Mouse (Mus musculus): Measurements from ENCODE around the gene Trip6. TPM values are rescaled to one million over a fixed set of nuclear protein-coding genes. Genes with fewer than 3 reads are reported as not detected.
A peak's percentile ranks its signal among the peaks of the same experiment; 100 is the strongest.

The Trip6 gene
- total RNA-seq, 2 experiments from 2014 or later = 12.0 to 13.3 TPM

GRCm38 (mm10) chr5:137338663-137339289 lies 24.6 kb upstream of the Trip6 start:
- DNase-seq = peak; percentile 80 to 88

- peak; percentile 94 to 95 for DNase-seq
Measured at GRCm38 (mm10) chr5:137338256-137338655, 24.1 kb upstream of the Trip6 start.

DNA sequence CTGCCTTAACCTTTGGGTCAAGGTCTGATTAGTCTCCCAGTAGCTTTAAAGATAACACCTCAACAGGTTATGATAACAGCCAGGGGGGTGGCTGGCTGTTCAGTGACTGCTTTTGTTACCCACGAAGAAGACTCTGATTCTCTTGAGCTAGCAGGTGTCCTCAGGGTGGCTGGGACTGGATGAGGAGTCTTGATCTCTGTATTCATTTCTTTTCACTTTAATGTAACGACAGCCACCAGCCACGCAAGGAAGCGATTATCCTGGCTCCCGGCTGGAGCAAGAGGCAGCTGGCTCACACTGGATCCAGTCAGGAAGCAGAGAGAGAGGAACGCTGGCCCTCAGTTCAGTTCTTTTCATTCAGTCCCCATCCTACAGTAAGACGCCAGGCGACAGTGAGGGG lies 23.0 kb upstream of the Trip6 start:
- no peak for DNase-seq

GRCm38 (mm10) chr5:137335066-137335465 lies 20.9 kb upstream of the Trip6 start:
- DNase-seq = no peak

GRCm38 (mm10) chr5:137334317-137334716 lies 20.1 kb upstream of the Trip6 start:
- DNase-seq = no peak

- DNase-seq = peak; percentile 94 to 96
Measured at GRCm38 (mm10) chr5:137333512-137334174, 19.4 kb upstream of the Trip6 start, which contains the start of gene Slc12a9. Gene Slc12a9, minus strand, starts transcription at chr5:137333597.

DNA sequence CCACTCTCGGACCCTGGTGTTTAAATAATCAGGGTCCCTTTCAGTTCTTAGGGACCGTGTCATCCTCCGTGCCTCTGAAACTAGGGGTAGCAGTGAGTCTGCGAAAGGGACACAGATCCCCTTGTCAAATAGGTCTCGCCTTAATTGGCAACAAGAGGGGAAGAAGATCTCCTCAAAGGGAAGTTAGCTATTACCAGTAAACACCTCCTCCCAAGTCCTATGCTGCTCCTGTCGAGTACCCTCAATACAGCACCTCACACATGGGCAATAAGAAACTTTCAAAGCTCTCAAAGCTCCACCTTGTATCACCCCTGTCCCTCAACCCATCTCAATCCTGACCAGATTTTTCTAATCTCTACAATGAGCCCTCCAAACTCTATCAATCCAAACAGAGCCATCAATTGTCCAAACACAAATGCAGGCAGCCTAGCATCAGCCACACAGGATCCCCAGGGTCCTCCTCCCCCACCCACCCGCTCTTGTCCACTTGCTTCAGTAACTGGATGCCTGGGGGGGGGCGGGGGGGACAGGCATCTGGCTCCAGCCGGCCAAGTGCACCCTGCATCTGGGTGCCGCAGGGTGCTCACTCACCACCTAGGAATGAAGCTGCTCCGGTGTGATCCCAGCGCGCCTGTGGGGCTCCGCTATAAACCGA lies 18.8 kb upstream of the Trip6 start:
- DNase-seq = no peak

DNA sequence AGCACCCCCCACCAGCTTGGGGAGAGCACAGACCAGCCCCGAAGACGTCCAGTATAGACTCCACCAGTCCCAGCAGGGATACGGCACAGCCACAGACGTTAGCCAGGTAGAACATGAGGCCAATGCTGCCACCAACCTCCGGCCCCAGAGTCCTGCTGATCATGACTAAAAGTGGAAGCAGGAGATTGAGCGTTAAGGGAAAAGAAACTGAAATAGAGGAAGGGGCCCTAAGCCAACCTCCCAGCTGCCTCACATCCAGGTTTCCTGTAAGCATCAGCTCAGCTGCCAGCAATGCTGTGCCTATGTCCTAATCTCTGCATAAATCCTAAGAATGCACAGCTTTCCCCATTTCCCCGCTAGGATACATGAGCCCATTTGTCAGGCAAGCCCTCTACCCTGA lies 16.7 kb upstream of the Trip6 start:
- DNase-seq = no peak

GRCm38 (mm10) chr5:137320996-137321395 lies 6.8 kb upstream of the Trip6 start:
- DNase-seq = no peak

GRCm38 (mm10) chr5:137318570-137318969 lies 4.4 kb upstream of the Trip6 start:
- no peak for DNase-seq

- no peak for DNase-seq
Measured at GRCm38 (mm10) chr5:137317361-137317760, 3.2 kb upstream of the Trip6 start.

GRCm38 (mm10) chr5:137315084-137315903 lies 1.1 kb upstream of the Trip6 start:
- peak in 1 of 2 experiments; percentile 39 for DNase-seq

GRCm38 (mm10) chr5:137313466-137314192 lies 575 bp downstream of the Trip6 start:
- DNase-seq = peak in 1 of 2 experiments; percentile 27

DNA sequence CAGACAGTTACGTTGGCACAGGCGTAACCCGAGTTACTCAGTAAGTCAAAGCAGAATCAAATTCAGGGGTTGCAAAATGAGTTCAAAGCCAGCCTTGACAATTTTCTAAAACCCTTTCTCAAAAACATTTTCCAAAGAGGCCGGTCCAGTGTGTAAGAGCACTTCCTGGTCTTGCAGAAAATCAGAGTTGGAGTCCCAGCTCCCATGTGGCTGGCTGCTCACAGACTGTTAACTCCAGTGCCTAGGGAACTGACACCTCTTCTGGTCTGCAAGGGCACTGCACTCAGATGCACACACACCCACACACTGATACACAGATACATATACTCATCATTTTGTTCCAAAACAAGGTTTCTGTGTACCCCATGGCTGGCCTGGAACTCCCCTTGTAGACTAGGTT lies 5.8 kb downstream of the Trip6 start:
- DNase-seq = no peak

DNA sequence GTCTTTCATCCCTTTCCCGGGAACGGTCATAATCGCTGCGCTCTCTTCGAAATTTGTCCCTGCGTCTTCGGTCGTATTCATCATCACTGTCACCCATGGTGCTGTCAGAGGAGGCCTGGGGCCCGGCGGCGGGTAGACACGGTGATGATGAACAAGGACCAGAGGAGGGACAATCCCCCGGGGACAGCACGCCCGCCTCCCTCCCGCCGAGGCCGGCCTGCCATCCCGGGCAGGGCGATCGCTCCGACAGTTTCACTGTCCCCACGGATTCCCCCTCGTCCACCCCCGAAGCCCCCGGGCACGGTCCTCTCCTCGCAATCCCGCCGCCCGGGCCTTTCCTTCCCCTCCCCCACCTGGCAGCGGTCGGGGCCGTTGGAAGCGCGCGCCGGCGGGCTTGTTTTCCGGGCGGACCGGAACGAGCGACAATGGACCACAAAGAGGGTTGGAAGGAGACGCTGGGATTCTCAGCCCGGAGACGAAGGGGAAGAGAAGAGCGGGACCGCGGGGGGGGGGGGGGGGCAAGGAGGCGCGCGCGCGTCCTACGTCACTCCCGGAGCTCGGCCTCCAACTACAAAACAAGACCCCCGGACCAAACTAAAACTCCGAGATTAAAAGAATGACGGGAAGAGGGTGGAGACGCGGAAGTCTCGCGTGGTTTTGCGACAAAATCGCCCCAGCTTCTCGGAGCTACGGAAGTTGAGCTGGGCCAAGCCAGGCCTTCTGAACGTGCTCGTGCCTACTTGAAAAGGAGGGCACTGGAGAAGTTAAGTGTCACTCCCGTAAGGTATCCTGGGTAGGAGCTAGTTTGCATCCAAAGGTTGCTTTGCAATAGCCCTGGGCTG lies 6.9 kb downstream of the Trip6 start, which contains the start of gene Srrt:
Srrt (minus strand) TSS at position 604 of the 842 bp plus-strand sequence.
- peak; percentile 95 for DNase-seq

DNA sequence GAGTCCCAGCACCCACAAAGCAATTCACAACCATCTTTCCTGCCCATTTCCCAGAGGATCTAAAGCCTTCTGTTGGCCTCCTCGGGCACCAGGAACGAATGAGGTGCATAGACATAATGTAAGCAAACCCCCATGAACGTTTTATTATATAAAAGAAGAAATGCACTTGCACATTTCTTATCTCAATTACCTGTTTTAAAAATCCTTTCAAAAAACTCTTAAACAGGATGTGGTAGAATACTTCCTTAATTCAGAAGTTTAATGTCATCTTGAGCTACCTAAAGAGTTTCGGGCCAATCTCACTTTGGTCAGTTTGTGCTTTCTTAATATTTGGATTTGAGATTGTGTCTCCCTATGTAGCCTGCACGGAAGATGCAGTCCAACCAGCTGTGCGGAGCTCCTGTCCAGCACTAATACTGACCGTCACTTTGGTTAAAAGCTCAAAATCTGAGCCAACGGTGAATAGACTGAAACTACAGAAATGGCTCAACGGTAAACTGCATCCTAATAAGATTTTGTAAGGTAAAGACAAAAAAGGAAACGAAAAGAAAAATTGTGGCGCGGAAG lies 7.7 kb downstream of the Trip6 start:
- DNase-seq = no peak

DNA sequence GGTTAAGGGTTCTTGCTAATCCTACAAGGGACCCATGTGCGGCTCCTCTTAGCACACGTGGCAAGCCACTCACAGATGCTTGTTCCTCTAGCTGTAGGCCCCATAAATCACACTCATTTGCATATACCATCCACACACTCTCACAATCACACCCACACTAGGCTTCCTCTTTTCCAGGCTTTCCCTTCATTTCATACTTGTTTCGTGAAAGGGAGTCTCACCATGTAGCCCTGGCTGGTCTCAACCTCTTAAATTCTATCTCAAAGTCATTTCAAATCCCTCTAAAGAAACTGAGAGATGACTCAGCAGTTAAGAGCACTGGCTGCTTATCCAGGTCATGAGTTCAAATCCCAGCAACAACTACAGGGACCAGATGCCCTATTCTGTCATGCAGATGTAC lies 8.4 kb downstream of the Trip6 start:
- no peak for DNase-seq

GRCm38 (mm10) chr5:137304816-137305215 lies 9.4 kb downstream of the Trip6 start:
- DNase-seq = no peak

- no peak for DNase-seq
Measured at GRCm38 (mm10) chr5:137304165-137304564, 10.0 kb downstream of the Trip6 start.

- no peak for DNase-seq
Measured at GRCm38 (mm10) chr5:137303609-137304008, 10.6 kb downstream of the Trip6 start.

Measured in heart, adult 18-20 months (tissue).